Comparison of ENCODE assay signal across 13 mouse cellular contexts in the genomic region with DNA sequence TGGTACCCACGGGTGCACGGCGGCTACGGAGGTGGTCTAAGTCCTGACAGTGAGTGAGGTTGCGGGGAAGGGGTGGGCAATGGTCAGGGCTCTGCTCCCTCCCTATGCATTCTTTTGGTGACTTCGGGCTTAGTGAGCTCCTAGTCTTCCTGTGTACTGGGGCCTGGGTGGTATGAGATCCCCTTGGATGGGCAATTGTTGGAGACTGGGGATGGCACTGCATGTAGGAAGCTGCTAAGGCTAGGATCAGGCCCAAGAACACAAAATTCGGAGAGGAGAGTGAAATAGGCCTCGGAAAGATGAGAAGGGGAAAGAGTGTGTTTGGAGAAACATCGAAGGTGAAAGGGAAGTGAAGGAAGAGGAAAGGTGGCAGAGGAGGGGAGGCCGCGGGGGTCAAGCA. TPM values are rescaled to one million over a fixed set of nuclear protein-coding genes. Genes with fewer than 3 reads are reported as not detected.
A peak's percentile ranks its signal among the peaks of the same experiment; 100 is the strongest.
DNase-seq lines count a peak whose midpoint lies in the region; ATAC-seq lines count a peak whose summit lies in the region.
"Had no signal": no experiment of that assay in that cellular context is flagged by ENCODE, and none has a peak within 500 bp of the region (broad histone marks: within the 10 kb centered on the region; RNA-seq: fewer than 3 reads in every experiment).

No protein-coding gene starts in this region.

- H3K9ac ChIP-seq in kidney, embryonic 16.5 days (replicated peaks; ENCODE audit: low read length) = no peak overlapping the region
- H3K9ac ChIP-seq in embryonic facial prominence, embryonic 14.5 days (ENCODE audit: low read depth, low read length) = peak overlapping the region; percentile 52
- H3K9ac ChIP-seq in intestine, embryonic 15.5 days = no peak overlapping the region
- 0 out of 2 replicates have a peak overlapping the region, but pooled peaks have one; percentile 35 for H3K9ac ChIP-seq in neural tube, embryonic 12.5 days

- peak overlapping the region; percentile 57; the same call in 1 of the 2 replicates for H3K4me3 ChIP-seq in kidney, embryonic 16.5 days (ENCODE audit: low read length)
- peak overlapping the region; percentile 56 for H3K4me3 ChIP-seq in embryonic facial prominence, embryonic 14.5 days (ENCODE audit: low read depth, low read length)
- peak overlapping the region; percentile 54; the same call in 1 of the 2 replicates for H3K4me3 ChIP-seq in intestine, embryonic 15.5 days (replicated peaks)
- H3K4me3 ChIP-seq in neural tube, embryonic 12.5 days = peak overlapping the region; percentile 45

- H3K4me1 ChIP-seq in kidney, embryonic 16.5 days (ENCODE audit: insufficient read depth, low read length) = peaks cover 19% of the 10 kb centered on the region
- H3K4me1 ChIP-seq in embryonic facial prominence, embryonic 14.5 days (ENCODE audit: control insufficient read depth, insufficient read depth, low read length) = peaks cover 6% of the 10 kb centered on the region; the same call in 1 of the 2 replicates
- peaks cover 23% of the 10 kb centered on the region for H3K4me1 ChIP-seq in intestine, embryonic 15.5 days (replicated peaks)
- H3K4me1 ChIP-seq in neural tube, embryonic 12.5 days = peaks cover 20% of the 10 kb centered on the region

- no peak for ATAC-seq in kidney, embryonic 16.5 days (ENCODE audit: low FRiP score, low TSS enrichment)
- no peak for ATAC-seq in embryonic facial prominence, embryonic 14.5 days (ENCODE audit: low read depth)
- no peak for ATAC-seq in intestine, embryonic 15.5 days
- no peak for ATAC-seq in neural tube, embryonic 12.5 days (ENCODE audit: low FRiP score, low read depth)
- ATAC-seq in inflammation-experienced regulatory T-cells, adult 6 months = no peak

- no peak overlapping the region for H3K4me2 ChIP-seq in kidney, embryonic 16.5 days (replicated peaks; ENCODE audit: low read depth, low read length)
- H3K4me2 ChIP-seq in embryonic facial prominence, embryonic 14.5 days (ENCODE audit: low read depth, low read length) = peak overlapping the region; percentile 74
- H3K4me2 ChIP-seq in intestine, embryonic 15.5 days (replicated peaks) = peak overlapping the region; percentile 83
- H3K4me2 ChIP-seq in neural tube, embryonic 12.5 days (replicated peaks) = peak overlapping the region; percentile 73

- H3K27me3 ChIP-seq in kidney, embryonic 16.5 days (ENCODE audit: insufficient read depth, low read length) = peaks cover 100% of the 10 kb centered on the region
- peaks cover 100% of the 10 kb centered on the region for H3K27me3 ChIP-seq in embryonic facial prominence, embryonic 14.5 days (replicated peaks; ENCODE audit: control insufficient read depth, insufficient read depth, low read length)
- H3K27me3 ChIP-seq in intestine, embryonic 15.5 days (replicated peaks) = peaks cover 100% of the 10 kb centered on the region
- H3K27me3 ChIP-seq in neural tube, embryonic 12.5 days (replicated peaks) = peaks cover 100% of the 10 kb centered on the region

- WGBS in kidney, embryonic 16.5 days = 4% methylated on average over 11 of the region's 11 CpGs
- 6% methylated on average over 11 of the region's 11 CpGs for WGBS in embryonic facial prominence, embryonic 14.5 days
- 6% methylated on average over 11 of the region's 11 CpGs for WGBS in intestine, embryonic 15.5 days
- 3% methylated on average over 11 of the region's 11 CpGs for WGBS in neural tube, embryonic 12.5 days

- no peaks in the 10 kb centered on the region for H3K36me3 ChIP-seq in kidney, embryonic 16.5 days (ENCODE audit: insufficient read depth, low read length)
- no peaks in the 10 kb centered on the region for H3K36me3 ChIP-seq in embryonic facial prominence, embryonic 14.5 days (ENCODE audit: control insufficient read depth, insufficient read depth, low read length)
- H3K36me3 ChIP-seq in intestine, embryonic 15.5 days = no peaks in the 10 kb centered on the region
- no peaks in the 10 kb centered on the region for H3K36me3 ChIP-seq in neural tube, embryonic 12.5 days
- H3K36me3 ChIP-seq: G1E had no signal

- no peak overlapping the region for H3K27ac ChIP-seq in kidney, embryonic 16.5 days (ENCODE audit: low read length)
- H3K27ac ChIP-seq in embryonic facial prominence, embryonic 14.5 days (replicated peaks; ENCODE audit: low read depth, low read length) = no peak overlapping the region; the same call in 1 of the 2 replicates
- H3K27ac ChIP-seq in intestine, embryonic 15.5 days = no peak overlapping the region
- H3K27ac ChIP-seq in neural tube, embryonic 12.5 days = no peak overlapping the region

- H3K9me3 ChIP-seq in kidney, embryonic 16.5 days (ENCODE audit: low read length) = no peaks in the 10 kb centered on the region
- 0 out of 2 replicates have a peak, but pooled peaks cover 4% of the 10 kb centered on the region for H3K9me3 ChIP-seq in embryonic facial prominence, embryonic 14.5 days (ENCODE audit: control insufficient read depth, low read length)
- H3K9me3 ChIP-seq in intestine, embryonic 15.5 days = no peaks in the 10 kb centered on the region
- H3K9me3 ChIP-seq in neural tube, embryonic 12.5 days = no peaks in the 10 kb centered on the region

- no peak for DNase-seq in kidney, postnatal 4 days
- no peak for DNase-seq in embryonic facial prominence, embryonic 14.5 days (ENCODE audit: low spot score)
- DNase-seq in cerebellum, adult 18-20 months = no peak
- DNase-seq in spleen, adult 18-20 months = no peak
- DNase-seq: adrenal gland, postnatal 10 days; cerebellum, adult 11-12 months; layer of hippocampus, postnatal 36 days had no signal

RNA-seq across cellular contexts. Expression of gene Hmx1, which starts 0.5 kb away (rescaled TPM):
- 0.19 TPM in 1 of 2 replicates, not detected in the other for polyA plus RNA-seq in kidney, embryonic 16.5 days (2015; fragmentation: Nextera tagmentation; extraction: Ambion mirVana)
- polyA plus RNA-seq in embryonic facial prominence, embryonic 14.5 days (2014; fragmentation: Nextera tagmentation; extraction: Ambion mirVana) = 3.4 and 3.6 TPM in 2 replicates
- polyA plus RNA-seq in intestine, embryonic 15.5 days (2015; fragmentation: Nextera tagmentation; extraction: Ambion mirVana) = 0.09 and 0.18 TPM in 2 replicates
- 10.0 and 18.2 TPM in 2 replicates for polyA plus RNA-seq in neural tube, embryonic 12.5 days (2016; fragmentation: Nextera tagmentation; extraction: Ambion mirVana)
- polyA plus RNA-seq in inflammation-experienced regulatory T-cells, adult 6 months (2017; shearing (Covaris generic)) = not detected
- polyA plus RNA-seq: G1E; spleen, adult 2 months had no signal

Comparison
In these comparisons a context has a peak if more than half of its experiments do, and no peak if none do; other contexts are left out.
1. H3K9ac ChIP-seq: peak in embryonic facial prominence, embryonic 14.5 days (single experiment) and neural tube, embryonic 12.5 days (single experiment); none in kidney, embryonic 16.5 days (single experiment) and intestine, embryonic 15.5 days (single experiment).
2. Peak in every context shown above with its lines, with median percentiles within 50 percentile points of each other: H3K4me3 ChIP-seq.